In genomic region chr11:116149341-116149740, GRCm38 (mm10) we compare ENCODE assay signal across 28 mouse cellular contexts. TPM values are rescaled to one million over a fixed set of nuclear protein-coding genes. Genes with fewer than 3 reads are reported as not detected.
DNase-seq lines count a peak whose midpoint lies in the region; ATAC-seq and TF ChIP-seq lines count a peak whose summit lies in the region.
"Had no signal": no experiment of that assay in that cellular context is flagged by ENCODE, and none has a peak within 500 bp of the region (broad histone marks: within the 10 kb centered on the region; RNA-seq: fewer than 3 reads in every experiment).

No protein-coding gene starts in this region.

- WGBS in forebrain, embryonic 10.5 days: 90% methylated on average over 6 of the region's 6 CpGs
- WGBS in forebrain, embryonic 13.5 days: 86% methylated on average over 6 of the region's 6 CpGs

- no peak for ATAC-seq in forebrain, embryonic 13.5 days
- ATAC-seq: CD4-positive, CD25-positive, alpha-beta regulatory T cell, adult 4 months; forebrain, embryonic 14.5 days; intestine, embryonic 16.5 days; Patski had no signal

- H3K4me1 ChIP-seq in forebrain, embryonic 10.5 days: peaks cover 25% of the 10 kb centered on the region
- no peaks in the 10 kb centered on the region for H3K4me1 ChIP-seq in forebrain, embryonic 13.5 days
- H3K4me1 ChIP-seq: embryonic facial prominence, embryonic 12.5 days; limb, embryonic 15.5 days; neural tube, embryonic 12.5 days had no signal

- no peak overlapping the region for H3K4me3 ChIP-seq in forebrain, embryonic 10.5 days
- H3K4me3 ChIP-seq in forebrain, embryonic 13.5 days: no peak overlapping the region
- no peak overlapping the region for H3K4me3 ChIP-seq in left cerebral cortex, adult 2 months
- H3K4me3 ChIP-seq: embryonic facial prominence, embryonic 12.5 days; erythroblast, embryonic 14.5 days; heart, embryonic 12.5 days; hindbrain, embryonic 15.5 days; limb, embryonic 15.5 days; liver, embryonic 15.5 days; neural tube, embryonic 12.5 days had no signal

- no peaks in the 10 kb centered on the region for H3K9me3 ChIP-seq in forebrain, embryonic 10.5 days
- H3K9me3 ChIP-seq in forebrain, embryonic 13.5 days (replicated peaks): no peaks in the 10 kb centered on the region
- H3K9me3 ChIP-seq: embryonic facial prominence, embryonic 12.5 days; heart, embryonic 12.5 days; hindbrain, embryonic 15.5 days; limb, embryonic 15.5 days; liver, embryonic 15.5 days; neural tube, embryonic 12.5 days had no signal

- H3K36me3 ChIP-seq in forebrain, embryonic 10.5 days (replicated peaks): peaks cover 100% of the 10 kb centered on the region
- H3K36me3 ChIP-seq in forebrain, embryonic 13.5 days (ENCODE audit: poor library complexity, severe bottlenecking): peaks cover 100% of the 10 kb centered on the region

- H3K27me3 ChIP-seq in forebrain, embryonic 10.5 days (ENCODE audit: poor library complexity, severe bottlenecking): no peaks in the 10 kb centered on the region
- no peaks in the 10 kb centered on the region for H3K27me3 ChIP-seq in forebrain, embryonic 13.5 days
- H3K27me3 ChIP-seq: embryonic facial prominence, embryonic 12.5 days; heart, embryonic 12.5 days; hindbrain, embryonic 15.5 days; limb, embryonic 15.5 days; liver, embryonic 15.5 days; neural tube, embryonic 12.5 days; Patski had no signal

- DNase-seq in forebrain, embryonic 10.5 days (ENCODE audit: extremely low spot score, low spot score): no peak
- DNase-seq in left cerebral cortex, adult 2 months (ENCODE audit: extremely low spot score in 1 of 2, low spot score in 2 of 2): no peak
- DNase-seq in left cerebral cortex, postnatal 36 days (ENCODE audit: low spot score in 2 of 2): no peak
- DNase-seq in cerebellum, adult 8-10 months: peak; percentile 60
- peak; percentile 43 to 53 for DNase-seq in cerebellum, postnatal 36 days
- no peak for DNase-seq in gastrocnemius, postnatal 36 days
- DNase-seq in frontal cortex, adult 2 months (ENCODE audit: extremely low spot score in 1 of 2, low spot score in 1 of 2): no peak
- DNase-seq: adrenal gland, postnatal 36 days; gastrocnemius, postnatal 10 days; heart, adult 11 months; heart, postnatal 14 days; kidney, adult 9 months; kidney, postnatal 14 days; lung, postnatal 4 days; midbrain, embryonic 14.5 days; right cerebral cortex, postnatal 14 days had no signal

- no peak for TF ChIP-seq CTCF in left cerebral cortex, adult 2 months (IDR thresholded peaks at IDR 0.05)

- no peak overlapping the region for H3K4me2 ChIP-seq in forebrain, embryonic 13.5 days
- H3K4me2 ChIP-seq: embryonic facial prominence, embryonic 12.5 days; hindbrain, embryonic 15.5 days; limb, embryonic 15.5 days; liver, embryonic 15.5 days; neural tube, embryonic 12.5 days had no signal

- intact Hi-C loops in left cerebral cortex, adult 2 months (cut with DNase I): no loop called here
- intact Hi-C loops in left cerebral cortex, postnatal 36 days (cut with DNase I): loop anchor here (5.0 kb wide), 1 partner anchor 48 kb away; the partner anchor contains the start of genes Acox1 and Ten1
- intact Hi-C loops in gastrocnemius, postnatal 36 days (cut with DNase I): no loop called here

- H3K9ac ChIP-seq in forebrain, embryonic 13.5 days: no peak overlapping the region
- H3K9ac ChIP-seq: embryonic facial prominence, embryonic 12.5 days; hindbrain, embryonic 15.5 days; limb, embryonic 15.5 days; liver, embryonic 15.5 days; neural tube, embryonic 12.5 days had no signal

- H3K27ac ChIP-seq in forebrain, embryonic 10.5 days: 0 out of 2 replicates have a peak overlapping the region, but pooled peaks have one; percentile 5
- H3K27ac ChIP-seq in forebrain, embryonic 13.5 days: no peak overlapping the region
- peak overlapping the region; percentile 20; the same call in 1 of the 2 replicates for H3K27ac ChIP-seq in left cerebral cortex, adult 2 months
- H3K27ac ChIP-seq: embryonic facial prominence, embryonic 12.5 days; hindbrain, embryonic 15.5 days; limb, embryonic 15.5 days; neural tube, embryonic 12.5 days had no signal

RNA-seq across cellular contexts. Expression of gene Mrpl38, which starts 10.7 kb away (rescaled TPM):
- polyA plus RNA-seq in forebrain, embryonic 10.5 days (2016; fragmentation: Nextera tagmentation; extraction: Ambion mirVana): 112 and 114 TPM in 2 replicates
- polyA plus RNA-seq in forebrain, embryonic 13.5 days (2015; fragmentation: Nextera tagmentation; extraction: Ambion mirVana): 79.8 and 86.1 TPM in 2 replicates
- 10 to 100 TPM; 59.4 to 66.8 TPM for total RNA-seq in left cerebral cortex, adult 2 months (2021)
- total RNA-seq in left cerebral cortex, postnatal 36 days (2021): 10 to 100 TPM; 58.3 to 62.1 TPM
- 10 to 100 TPM; 49.4 to 49.9 TPM for total RNA-seq in gastrocnemius, postnatal 36 days (2021)
- polyA plus RNA-seq in frontal cortex, adult 2 months (2012; rRNA removed): 36.1 and 44.3 TPM in 2 replicates

RNA-seq across cellular contexts. Expression of gene Trim65, which starts 18.4 kb away (rescaled TPM):
- polyA plus RNA-seq in forebrain, embryonic 10.5 days (2016; fragmentation: Nextera tagmentation; extraction: Ambion mirVana): 1.7 TPM in 2 replicates
- 1.2 and 1.6 TPM in 2 replicates for polyA plus RNA-seq in forebrain, embryonic 13.5 days (2015; fragmentation: Nextera tagmentation; extraction: Ambion mirVana)
- total RNA-seq in left cerebral cortex, adult 2 months (2021): 1 to 10 TPM; 7.6 to 9.1 TPM
- total RNA-seq in left cerebral cortex, postnatal 36 days (2021): 1 to 10 TPM; 7.2 to 8.4 TPM
- total RNA-seq in gastrocnemius, postnatal 36 days (2021): 1 to 10 TPM; 4.1 to 4.8 TPM
- polyA plus RNA-seq in frontal cortex, adult 2 months (2012; rRNA removed): 6.2 and 6.3 TPM in 2 replicates

RNA-seq across cellular contexts. Expression of gene Fbf1, which starts 18.6 kb away (rescaled TPM):
- polyA plus RNA-seq in forebrain, embryonic 10.5 days (2016; fragmentation: Nextera tagmentation; extraction: Ambion mirVana): 63.5 and 67.7 TPM in 2 replicates
- 58.5 and 71.5 TPM in 2 replicates for polyA plus RNA-seq in forebrain, embryonic 13.5 days (2015; fragmentation: Nextera tagmentation; extraction: Ambion mirVana)
- 10 to 100 TPM; 85.5 to 87.1 TPM for total RNA-seq in left cerebral cortex, adult 2 months (2021)
- 10 to 100 TPM; 65.5 to 98.0 TPM for total RNA-seq in left cerebral cortex, postnatal 36 days (2021)
- 1 to 10 TPM; 9.3 to 9.8 TPM for total RNA-seq in gastrocnemius, postnatal 36 days (2021)
- polyA plus RNA-seq in frontal cortex, adult 2 months (2012; rRNA removed): 105 and 124 TPM in 2 replicates

RNA-seq across cellular contexts. Expression of gene Trim47, which starts 22.3 kb away (rescaled TPM):
- polyA plus RNA-seq in forebrain, embryonic 10.5 days (2016; fragmentation: Nextera tagmentation; extraction: Ambion mirVana): 2.1 and 2.4 TPM in 2 replicates
- 2.7 and 2.8 TPM in 2 replicates for polyA plus RNA-seq in forebrain, embryonic 13.5 days (2015; fragmentation: Nextera tagmentation; extraction: Ambion mirVana)
- 1 to 10 TPM; 5.2 to 8.0 TPM for total RNA-seq in left cerebral cortex, adult 2 months (2021)
- total RNA-seq in left cerebral cortex, postnatal 36 days (2021): 1 to 10 TPM; 7.0 to 9.6 TPM
- 1 to 10 TPM; 9.1 to 9.3 TPM for total RNA-seq in gastrocnemius, postnatal 36 days (2021)
- polyA plus RNA-seq in frontal cortex, adult 2 months (2012; rRNA removed): 6.2 and 7.4 TPM in 2 replicates
- polyA plus RNA-seq: CD4-positive, CD25-positive, alpha-beta regulatory T cell, adult 4 months had no signal

RNA-seq across cellular contexts. Expression of gene Ten1, which starts 49.3 kb away (rescaled TPM):
- polyA plus RNA-seq in forebrain, embryonic 10.5 days (2016; fragmentation: Nextera tagmentation; extraction: Ambion mirVana): 51.7 and 57.1 TPM in 2 replicates
- polyA plus RNA-seq in forebrain, embryonic 13.5 days (2015; fragmentation: Nextera tagmentation; extraction: Ambion mirVana): 75.3 and 81.6 TPM in 2 replicates
- total RNA-seq in left cerebral cortex, adult 2 months (2021): 10 to 100 TPM; 37.2 to 40.0 TPM
- total RNA-seq in left cerebral cortex, postnatal 36 days (2021): 10 to 100 TPM; 41.3 to 41.6 TPM
- total RNA-seq in gastrocnemius, postnatal 36 days (2021): 10 to 100 TPM; 19.2 to 21.9 TPM
- 50.9 and 51.0 TPM in 2 replicates for polyA plus RNA-seq in frontal cortex, adult 2 months (2012; rRNA removed)

Comparison
In these comparisons a context has a peak if more than half of its experiments do, and no peak if none do; other contexts are left out.
1. DNase-seq: peak in cerebellum, adult 8-10 months (single experiment) and cerebellum, postnatal 36 days (2 of 2); none in forebrain, embryonic 10.5 days (single experiment), left cerebral cortex, adult 2 months (0 of 2), left cerebral cortex, postnatal 36 days (0 of 2), gastrocnemius, postnatal 36 days (0 of 2) and frontal cortex, adult 2 months (0 of 2).
2. RNA of gene Fbf1, which starts 18.6 kb away (total RNA-seq): 65.5 to 98.0 TPM in left cerebral cortex, postnatal 36 days and 85.5 to 87.1 TPM in left cerebral cortex, adult 2 months; 9.3 to 9.8 TPM in gastrocnemius, postnatal 36 days; every median in the first group is over 4 times any median in the second.